Mouse (Mus musculus) lung, postnatal 4 days (tissue): ENCODE data around the gene Prox1.

Source experiments
- DNase-seq, 2 experiments: peaks; one replicate each; pipeline ENCODE4 v3.0.0; 2021

The Prox1 gene

DNA sequence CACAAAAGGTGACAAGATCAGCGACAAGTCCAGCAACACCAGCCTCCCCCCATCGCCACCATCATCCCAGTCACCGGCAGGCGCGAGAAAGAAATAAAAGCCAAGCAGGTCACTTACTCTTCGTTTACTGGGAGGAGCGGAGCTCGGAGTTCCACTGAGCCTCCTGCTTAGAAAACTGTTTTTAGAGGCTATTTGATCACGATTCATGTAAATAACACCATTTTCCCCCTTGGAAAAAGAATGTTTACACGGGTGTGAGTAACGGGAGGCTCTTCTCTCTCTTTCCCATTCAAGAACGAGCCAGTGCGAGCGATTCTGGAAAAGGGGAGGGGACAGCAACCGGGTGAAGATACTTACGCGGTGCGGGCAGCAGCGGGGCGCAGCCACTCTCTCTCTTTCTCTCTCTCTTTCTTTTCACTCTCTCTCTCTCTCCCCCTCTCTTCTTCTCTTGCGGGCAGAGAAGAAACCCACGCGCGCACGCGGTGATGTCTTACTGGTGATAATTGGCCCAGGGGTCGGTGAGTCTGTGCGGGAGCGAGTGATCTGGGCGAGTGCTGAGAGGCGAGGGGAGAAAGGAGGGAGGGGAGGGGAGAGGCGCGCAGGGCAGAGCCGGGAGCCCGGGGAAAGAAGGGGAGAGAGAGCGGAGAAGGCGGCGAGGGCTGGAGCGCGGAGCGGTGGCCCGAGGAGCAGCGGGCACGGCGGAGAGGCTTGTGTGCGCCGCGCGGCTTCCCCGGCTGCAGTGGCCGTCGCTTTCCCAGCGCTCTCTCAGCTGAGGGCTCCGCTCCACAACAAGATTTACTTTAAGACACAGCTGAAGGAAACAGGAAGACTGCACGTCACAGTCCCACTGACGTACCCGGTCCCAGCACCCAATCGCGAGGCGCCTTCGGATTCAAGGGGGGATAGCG is at the start of gene Prox1:
Gene Prox1 (minus strand): TSS at position 804 of the 908 bp plus-strand sequence.
- peak; percentile 70 to 78 for DNase-seq

DNA sequence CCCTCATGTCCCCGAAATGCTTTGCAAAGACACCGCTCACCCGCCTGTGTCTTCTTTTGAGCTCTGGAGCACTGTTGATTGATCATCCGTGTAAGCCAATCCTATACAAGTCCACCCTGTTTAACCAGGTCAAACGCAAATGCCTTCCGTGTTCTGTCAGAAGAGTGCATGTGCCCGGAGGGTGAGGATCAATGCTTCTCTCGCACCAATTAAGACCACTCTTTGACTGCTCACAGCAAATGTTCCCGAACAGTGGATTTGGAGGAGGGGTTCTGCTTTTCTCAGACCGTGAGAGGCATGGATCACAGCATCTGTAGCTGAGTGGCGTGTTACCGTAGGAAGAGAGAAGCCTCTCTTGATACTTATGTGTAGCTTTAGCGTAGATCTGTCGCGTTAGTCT is 46.1 kb upstream of the Prox1 start:
- no peak for DNase-seq

DNA sequence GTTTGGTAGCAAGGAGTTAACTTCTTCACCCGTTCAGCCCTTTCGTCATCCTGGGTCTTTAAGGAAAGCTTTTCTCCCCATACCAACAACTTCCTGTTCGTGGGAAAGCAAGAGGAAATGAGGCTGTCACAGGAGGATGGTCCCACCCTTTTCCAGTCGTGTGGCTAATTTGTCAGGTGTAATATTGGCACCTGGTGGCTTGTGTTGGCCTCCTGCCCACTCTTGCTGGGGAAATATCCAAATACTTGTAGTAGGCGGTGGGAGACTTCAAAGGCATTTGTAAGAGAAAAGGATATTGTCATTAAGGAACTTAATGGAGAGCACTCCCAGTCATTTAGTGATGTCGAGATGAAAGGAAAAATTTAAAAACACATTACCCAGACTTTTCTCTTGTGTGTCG is 44.1 kb upstream of the Prox1 start:
- peak; percentile 43 to 58 for DNase-seq

DNA sequence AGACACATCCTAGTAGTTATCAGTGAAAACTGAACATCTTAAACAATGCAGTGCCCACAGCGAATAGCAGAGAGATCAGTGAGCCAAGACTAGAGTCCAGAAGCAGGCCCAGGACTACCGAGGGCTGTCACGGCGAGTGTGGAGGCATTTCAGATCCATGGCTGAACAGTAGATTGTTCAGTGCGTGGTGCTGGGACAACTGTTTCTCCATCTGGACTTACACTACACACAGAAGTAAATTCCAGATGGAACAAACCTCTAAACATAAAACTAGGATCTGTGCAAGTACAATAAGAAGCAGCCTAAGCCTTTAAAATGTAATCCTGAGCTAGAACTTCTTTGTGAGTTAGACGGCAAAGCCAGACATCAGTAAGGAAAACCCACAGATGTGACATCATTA is 42.7 kb upstream of the Prox1 start:
- DNase-seq = no peak

DNA sequence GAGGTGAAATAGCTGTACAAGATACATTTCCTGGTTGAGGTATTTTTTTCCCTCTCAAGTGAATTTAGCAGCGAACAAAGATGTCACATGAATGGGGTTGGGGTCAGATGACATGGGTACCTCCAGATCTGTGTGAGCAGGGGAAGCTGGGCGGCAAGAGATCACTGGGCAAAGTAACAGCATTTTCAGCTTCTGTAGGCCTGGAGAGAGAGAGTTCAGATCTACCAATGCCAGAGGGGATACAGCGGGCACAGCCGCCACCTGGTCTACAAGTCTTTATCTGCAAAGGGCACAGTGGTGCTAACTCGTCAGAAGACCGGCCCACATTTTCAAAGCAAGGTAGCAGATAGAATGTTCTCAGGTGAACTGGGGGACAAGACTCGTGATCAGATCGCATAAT is 36.7 kb upstream of the Prox1 start:
- DNase-seq = no peak

DNA sequence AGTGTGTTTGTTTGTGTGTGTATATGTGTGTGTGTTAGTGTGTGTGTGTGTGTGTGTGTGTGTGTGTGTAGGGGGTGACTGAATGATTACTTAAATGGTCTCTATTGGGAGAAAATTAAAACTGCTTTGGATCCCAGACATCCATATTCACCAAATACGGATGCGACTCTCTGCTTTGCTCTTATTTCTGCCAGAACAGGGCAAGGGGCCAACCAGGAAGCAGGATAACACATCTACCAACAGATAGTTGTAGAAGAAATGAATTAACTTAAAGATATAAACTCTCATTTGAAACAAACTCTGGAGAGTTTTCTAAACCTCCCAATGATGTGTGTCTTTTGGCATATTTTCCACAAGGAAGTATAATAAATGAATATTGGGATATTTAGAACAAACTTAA is 35.2 kb upstream of the Prox1 start:
- no peak for DNase-seq

DNA sequence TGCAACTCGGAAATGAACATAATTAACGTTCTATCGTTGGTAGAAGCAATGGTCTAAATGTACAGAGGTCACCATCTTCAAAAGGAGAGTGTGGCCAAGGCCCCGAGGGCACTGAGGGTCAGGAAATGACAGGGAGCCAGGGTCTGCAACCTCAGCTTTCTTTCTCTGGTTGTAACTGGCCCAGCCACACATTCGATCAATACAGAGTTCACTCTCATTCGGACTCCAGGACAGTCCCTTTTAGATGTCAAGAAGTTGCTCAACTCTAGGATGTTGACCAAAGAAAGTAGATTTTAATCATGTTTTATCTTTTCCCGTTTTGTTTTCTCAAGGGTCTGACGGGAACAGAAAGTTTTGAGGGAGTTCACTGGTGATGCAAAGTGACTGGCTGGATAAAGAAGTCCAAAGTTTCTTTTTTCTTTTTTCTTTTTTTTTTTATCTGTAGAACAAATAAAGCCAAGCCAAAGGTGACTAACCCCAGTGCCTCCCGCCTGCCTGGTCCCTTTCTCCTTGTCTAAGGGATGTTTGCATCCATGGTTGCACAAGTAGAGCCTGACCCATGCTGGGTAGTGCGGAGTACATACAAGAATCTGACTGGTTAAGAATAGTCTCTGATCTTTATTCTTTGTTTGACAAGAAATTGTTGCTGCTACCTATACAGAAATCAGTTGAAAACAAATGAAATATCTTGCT is 34.0 kb upstream of the Prox1 start:
- DNase-seq = no peak

DNA sequence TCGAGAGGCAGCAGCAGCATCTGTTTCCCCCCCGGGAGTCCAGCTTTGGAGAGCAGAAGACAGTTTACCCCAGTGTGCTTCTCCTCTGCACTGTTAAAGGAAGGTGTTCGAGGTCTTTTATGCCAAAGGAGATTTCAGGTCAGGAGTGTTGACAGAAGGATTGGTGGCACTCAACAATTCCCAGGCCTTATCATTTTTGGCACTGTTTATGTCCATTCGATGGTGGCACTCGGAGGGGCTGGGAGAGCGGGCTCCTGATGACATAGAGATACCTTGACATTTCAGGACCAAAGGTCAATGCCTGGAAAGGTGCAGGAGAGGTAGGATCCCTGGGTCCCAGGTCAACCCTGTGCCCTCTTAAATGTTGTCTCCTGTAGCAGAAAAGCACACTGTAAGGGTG is 31.2 kb upstream of the Prox1 start:
- no peak for DNase-seq

DNA sequence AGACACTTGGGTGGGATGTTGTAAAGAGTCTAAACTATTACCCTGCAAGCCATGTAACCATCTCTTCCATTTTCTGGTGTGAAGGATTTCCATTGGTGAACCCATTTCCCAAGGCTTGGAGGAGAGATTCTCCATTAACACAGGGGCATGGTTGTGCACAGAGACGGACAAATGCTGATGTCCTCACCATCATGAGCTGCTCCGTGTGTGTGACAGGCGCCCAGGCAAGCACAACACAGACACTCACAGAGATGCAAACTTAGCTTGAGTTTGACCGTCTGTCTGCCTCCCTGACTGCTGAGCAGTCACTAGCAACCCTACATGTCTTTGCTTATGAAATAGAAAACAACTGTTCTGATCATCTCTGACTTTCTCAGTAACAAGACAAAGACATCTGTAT is 30.5 kb upstream of the Prox1 start:
- DNase-seq = no peak

DNA sequence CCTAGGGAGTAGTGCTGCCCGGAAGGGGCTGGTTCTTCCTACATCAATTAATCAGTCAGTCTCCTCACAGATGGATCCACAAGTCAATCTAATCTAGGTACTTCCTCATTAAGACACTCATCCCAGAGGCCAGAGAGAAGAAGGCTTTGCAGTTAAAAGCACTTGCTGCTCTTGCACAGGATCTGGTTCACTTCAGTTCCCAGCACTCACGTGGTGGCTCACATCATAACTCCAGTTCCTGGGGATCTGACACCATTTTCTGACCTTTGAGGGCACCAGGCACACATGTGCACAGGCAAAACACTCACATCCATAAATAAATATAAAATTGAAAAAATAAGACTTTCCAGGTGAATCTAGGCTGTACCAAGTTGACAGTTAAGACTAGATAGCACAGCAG is 27.7 kb upstream of the Prox1 start:
- DNase-seq = no peak

DNA sequence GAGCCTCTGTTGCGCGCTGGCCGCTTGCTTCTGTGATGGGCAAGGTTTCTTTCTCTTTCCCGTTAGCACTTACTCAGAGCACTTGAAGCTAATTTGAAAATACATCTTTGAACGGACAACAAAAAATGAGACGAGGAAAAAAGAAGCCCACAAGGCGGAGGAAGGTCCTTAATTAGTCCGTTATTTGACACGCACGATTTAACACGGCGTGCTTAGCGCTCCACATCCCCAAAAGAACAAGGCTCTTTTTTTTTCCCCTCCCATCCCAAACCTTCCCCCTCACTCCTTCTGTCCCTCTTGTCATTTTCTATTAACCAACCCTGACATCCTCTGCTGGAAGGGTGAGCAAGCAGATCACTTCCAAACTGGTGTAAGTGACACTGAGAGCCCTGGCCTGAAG is 21.5 kb upstream of the Prox1 start:
- no peak for DNase-seq

DNA sequence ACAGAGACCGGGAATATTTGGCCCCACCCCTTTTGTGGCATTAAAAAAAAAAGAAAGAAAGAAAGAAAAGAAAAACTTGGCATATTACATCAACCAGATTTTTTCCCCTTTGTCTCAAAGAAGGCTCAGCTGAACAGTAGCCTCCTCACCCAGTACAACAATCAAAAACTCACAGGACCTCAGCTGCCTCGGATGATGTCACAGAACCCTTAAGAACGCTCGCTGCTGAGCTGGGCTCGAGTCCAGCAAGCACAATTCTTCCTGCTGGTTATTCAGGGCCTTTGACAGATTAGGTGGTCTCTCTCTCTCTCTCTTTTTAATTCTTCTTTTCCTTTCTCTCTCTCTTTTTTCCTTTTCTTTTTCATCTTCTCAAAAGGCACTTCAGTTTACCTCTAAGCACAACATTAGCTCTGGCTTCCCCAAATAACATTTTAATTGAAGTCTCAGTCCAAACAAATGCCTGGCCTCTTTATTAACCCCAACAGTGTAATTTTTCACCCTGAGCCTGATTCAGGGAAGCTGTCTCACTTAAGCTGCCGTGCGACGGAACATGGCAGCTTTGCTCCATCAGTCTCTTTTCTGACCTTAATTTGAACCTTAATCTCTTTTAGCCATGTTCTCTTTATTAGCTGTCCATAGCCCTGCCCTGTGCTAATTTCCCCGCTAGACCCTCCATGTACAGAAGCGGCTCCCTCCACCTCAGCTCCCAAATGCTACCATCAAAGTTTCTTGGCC is 19.9 kb upstream of the Prox1 start:
- peak in 1 of 2 experiments; percentile 42 for DNase-seq

DNA sequence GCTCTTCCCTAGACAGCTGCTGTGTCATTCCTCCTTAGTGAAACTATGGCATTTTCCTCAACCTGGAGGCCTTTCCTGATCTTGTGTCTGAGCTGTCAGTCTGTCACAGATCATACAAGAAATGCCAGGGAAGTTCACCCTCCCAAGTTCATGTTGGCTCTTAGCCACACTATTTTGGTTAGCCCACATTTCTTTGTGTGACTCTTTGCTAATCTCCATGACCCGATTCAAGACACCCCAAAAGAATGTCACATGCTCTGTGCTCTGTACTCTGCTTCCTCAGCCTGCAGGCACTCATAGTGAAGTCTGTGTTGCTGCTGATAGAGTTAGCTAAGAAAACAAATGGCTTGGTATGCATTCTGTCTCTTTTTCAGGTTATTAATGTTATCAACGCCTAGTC is 18.6 kb upstream of the Prox1 start:
- DNase-seq = no peak

DNA sequence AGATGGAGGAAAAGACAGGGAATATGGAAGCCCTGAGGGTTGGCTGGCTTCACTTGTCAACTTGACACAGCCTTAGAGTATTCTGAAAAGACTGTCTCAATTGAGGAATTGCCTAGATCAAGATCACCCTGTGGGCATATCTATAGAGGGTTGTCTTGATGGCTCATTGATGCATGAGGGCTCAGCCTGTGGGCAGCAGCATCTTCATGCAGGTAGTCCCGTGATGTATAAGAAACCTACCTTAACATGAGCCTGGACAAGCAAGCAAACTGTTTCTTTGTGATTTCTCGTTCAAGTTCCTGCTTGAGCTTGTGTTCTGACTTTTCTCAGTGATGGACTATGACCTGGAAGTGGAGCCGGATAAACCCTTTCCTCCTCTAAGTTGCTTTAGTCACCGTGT is 15.8 kb upstream of the Prox1 start:
- no peak for DNase-seq

DNA sequence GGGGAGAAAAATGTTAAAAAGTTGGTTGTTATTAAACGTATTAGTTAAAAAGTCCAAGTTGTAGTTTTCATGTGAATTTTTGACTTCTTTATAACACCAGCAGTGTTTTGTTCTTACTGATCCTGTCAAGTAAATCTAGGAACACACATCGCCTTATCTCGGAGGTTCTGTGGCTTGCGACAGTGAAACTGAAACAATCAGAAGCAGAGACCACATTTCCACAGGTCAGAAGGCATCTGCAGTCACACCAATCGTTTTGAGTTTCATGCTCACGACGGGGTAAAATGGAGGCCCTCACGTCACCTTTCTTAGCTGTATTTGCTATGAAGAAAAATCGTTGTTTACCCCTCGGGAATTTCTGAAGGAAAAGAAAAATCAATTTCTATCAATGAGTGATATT is 14.8 kb upstream of the Prox1 start:
- DNase-seq = no peak

DNA sequence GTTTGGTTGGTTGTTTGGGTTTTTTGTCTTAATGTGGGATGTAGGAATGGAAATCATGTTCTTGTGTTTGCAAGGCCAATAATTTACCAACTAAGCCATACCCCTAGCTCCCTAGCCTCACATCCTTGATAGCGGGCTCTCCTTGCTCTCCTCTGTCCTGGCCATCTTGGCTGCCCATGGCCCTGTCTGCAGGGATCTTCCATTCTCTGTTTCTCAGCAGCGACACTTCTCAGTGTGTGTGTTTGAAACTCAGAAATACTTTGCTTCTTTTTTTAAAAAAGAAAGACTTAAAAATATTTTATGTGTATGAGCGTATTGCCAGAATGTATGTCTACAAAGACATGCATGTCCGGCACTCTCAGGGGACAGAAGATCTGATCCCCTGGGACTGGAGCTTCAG is 13.1 kb upstream of the Prox1 start:
- no peak for DNase-seq

DNA sequence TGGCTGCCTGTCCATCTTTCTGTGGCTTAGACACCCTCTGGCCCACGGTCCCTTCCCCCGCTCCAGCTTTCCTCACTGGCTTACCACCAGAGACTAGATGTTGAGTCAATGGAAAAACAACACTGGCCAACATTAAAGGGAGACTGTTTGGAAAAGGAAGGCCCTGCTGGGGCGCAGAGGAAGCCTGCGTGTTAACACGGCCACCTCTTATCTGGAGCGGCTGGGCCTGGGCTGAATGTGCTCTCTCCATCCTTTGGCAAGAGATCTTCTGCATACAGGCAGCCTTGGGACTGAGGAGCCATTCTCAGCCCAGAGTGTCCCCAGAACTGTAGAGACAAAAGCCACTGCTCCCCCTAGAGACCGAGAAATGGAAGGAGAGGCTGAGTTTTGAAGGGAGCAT is 11.3 kb upstream of the Prox1 start:
- no peak for DNase-seq

DNA sequence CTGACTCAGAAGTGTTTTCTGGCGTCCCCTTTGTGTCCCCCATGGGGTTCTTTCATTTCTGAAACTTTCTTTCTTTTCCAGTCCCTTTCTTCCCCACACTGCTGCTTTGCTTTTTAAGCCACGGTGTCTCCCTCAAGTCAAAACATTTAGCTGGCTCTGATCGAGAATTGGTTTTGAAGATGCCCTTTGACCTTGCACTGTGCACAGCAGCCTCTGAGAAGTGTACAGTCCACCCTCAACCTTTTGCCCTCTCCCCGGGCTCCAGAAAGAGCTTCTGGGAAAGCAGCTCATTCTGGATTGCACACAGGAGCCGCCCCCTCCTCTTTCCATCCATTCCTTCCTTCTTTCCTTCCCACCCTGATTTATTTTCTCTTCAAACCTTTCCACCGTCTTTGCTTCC is 10.3 kb upstream of the Prox1 start:
- DNase-seq = no peak

DNA sequence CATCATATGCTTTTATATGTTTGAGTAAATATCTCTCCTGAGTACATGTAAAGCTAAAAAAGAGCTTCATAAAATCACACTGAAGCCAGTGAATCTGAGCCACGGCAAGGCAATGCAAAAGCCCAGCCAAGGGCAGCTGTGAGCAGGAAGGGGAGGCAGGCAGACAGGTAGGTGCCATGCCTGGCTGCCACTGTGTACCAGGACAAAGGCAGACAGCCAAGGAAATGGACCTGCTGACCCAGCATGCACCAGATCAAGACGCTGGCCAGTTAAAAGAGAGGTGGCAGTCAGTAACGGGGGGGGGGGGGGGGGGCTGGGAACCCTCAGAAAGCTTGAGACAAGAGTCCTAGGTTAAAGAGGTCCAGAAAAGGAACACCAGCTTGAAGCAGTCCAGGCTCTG is 6.4 kb upstream of the Prox1 start:
- DNase-seq = no peak

DNA sequence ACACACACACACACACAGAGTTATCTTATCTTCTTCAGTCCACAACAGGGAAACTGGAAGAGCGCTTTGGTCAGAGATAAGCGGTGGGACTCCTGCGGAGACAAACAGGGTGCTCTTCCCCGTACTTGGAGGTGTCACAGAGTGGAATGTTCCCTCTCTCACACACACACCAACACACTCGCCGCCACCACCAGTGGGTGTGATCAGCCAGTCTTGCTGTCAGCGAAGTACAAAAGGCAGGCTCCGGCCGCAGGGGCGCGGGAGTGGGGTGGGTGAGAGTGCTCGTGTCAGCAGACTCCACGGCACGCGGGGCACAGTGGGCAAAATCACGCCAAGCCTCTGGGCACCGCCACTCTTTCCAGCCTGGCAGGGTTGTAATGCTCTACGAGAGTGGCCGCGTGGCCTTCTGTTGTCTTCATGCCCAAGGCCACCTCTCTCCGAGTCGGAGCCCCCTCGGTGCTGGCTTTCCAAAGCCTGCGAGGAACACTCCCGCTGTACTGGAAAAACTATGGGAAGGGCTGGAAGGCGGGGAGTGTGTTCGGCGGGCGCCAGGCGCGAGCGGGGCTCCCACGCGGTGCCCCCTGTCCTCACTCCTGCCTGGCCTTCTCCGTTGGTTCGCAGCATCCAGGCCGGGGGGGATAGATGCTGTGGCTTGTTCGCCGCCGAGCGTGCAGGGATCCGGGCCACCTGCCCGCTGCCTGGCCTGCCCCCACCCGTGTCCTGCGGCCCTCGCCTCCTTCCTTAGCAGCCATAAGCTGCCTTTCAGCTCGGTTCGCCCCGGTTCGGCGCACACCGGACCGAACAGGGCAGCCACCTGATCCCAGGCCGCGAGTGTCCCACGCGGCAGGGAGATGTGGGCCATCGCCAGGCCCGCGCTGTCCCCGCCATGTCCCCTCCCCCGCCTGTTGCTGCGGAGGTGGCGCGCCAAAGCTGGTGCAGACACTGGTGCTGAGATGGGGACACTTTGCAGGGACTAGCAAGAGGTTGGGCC is 4.5 kb upstream of the Prox1 start:
- DNase-seq = no peak

DNA sequence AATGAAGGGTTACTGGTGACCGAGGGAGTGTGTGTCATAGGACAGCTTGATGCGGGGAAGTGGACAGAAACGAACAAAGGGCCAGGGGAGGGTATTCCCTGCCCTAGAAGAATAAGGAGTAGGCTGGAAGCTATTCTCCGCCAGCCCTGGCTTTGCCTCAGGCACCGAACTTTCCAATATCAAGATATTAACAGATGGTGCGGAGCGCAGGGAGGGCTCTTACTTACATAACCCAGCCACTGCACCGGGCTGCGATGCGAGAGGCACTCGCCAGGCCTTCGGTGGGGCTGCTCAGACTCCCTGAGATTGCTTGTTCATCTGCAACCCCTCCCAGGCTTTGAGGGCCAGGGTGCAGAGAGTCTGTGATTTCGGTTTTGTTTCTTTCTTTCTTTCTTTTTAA is 3.7 kb upstream of the Prox1 start:
- no peak for DNase-seq

DNA sequence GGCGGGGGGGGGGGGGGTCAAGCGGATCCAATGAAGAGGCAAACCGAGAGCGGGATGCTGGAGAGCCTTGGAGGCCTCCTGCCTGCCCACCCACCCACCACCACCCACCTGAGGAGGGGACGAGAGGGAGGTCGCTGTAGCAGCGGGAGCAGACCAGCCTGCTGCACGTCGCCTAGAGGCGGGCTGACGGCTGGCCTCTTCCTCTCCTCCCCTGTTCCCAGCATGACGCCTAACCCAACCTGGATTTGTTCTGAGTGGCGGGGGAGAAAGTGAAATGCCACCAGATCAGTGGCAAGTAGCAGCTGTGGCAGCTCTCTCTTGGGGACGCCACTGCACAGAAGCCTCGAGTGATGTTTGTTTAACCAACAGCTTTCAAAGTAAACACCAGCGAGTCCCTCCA is 3.1 kb upstream of the Prox1 start:
- no peak for DNase-seq
